Mouse (Mus musculus) heart, postnatal 0 days (tissue): ENCODE results near the gene Olfr153.

ENCODE experiments used
- CTCF ChIP-seq: IDR thresholded peaks from 2 replicates; pipeline ENCODE4 v1.5.1; 2016; ENCODE audit warnings: antibody characterized with exemption, control low read depth, low read depth
- EP300 ChIP-seq: IDR thresholded peaks from 2 replicates; pipeline ENCODE4 v1.6.1; 2016; ENCODE audit warnings: antibody characterized with exemption, low read depth

DNA sequence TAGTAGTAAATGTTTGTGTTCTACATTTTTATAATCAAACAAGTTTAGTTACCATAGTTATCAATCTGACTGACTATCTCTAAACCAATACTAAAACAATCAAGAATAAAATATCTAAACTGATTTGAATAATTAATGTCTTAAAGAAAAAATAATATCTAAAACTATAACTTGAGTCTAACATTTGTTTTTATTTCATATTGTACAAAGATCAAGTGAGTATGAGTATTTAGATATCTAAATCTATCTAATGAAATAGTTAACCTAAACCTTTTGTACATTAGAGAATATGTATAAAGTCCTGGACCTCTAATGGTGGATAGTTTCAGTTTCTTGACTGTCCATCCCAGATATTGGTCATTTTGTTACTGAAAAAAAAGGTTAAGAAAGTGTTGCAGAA lies at the start of gene Olfr153:
- TF ChIP-seq CTCF, result no peak
- no peak for TF ChIP-seq EP300
